Mouse (Mus musculus) ES-Bruce4 (cell line): ENCODE data around the gene Thsd1. TPM values are rescaled to one million over a fixed set of nuclear protein-coding genes. Genes with fewer than 3 reads are reported as not detected.

Source experiments
- H3K27ac ChIP-seq: 2 replicates; pipeline ENCODE4 v1.5.1; 2012; ENCODE audit warnings: low read length, inconsistent platforms; ENCODE audit not compliant: insufficient read depth
- H3K27me3 ChIP-seq: 2 replicates; pipeline ENCODE4 v1.6.1; 2012; ENCODE audit warnings: mild to moderate bottlenecking, low read length, inconsistent platforms; ENCODE audit not compliant: control insufficient read depth, poor library complexity, insufficient read depth, severe bottlenecking
- H3K36me3 ChIP-seq: 2 replicates; pipeline ENCODE4 v1.6.1; 2012; ENCODE audit warnings: inconsistent platforms, mild to moderate bottlenecking, low read length, moderate library complexity; ENCODE audit not compliant: control insufficient read depth, poor library complexity, insufficient read depth, severe bottlenecking
- H3K4me1 ChIP-seq: one replicate; pipeline ENCODE4 v1.8.1; 2011; ENCODE audit warnings: low read length; ENCODE audit not compliant: control insufficient read depth, insufficient read depth
- H3K4me3 ChIP-seq: 2 replicates; pipeline ENCODE4 v1.5.1; 2011; ENCODE audit warnings: low read depth, mild to moderate bottlenecking, low read length
- H3K9ac ChIP-seq: 2 replicates; pipeline ENCODE4 v1.6.1; 2012; ENCODE audit warnings: low read depth, mild to moderate bottlenecking, inconsistent platforms; ENCODE audit not compliant: poor library complexity, severe bottlenecking
- H3K9me3 ChIP-seq: replicated peaks from 2 replicates; pipeline ENCODE4 v1.6.1; 2012; ENCODE audit warnings: mild to moderate bottlenecking, low read length, inconsistent platforms; ENCODE audit not compliant: control insufficient read depth, poor library complexity, insufficient read depth, severe bottlenecking
- CTCF ChIP-seq: IDR thresholded peaks from one replicate; pipeline ENCODE4 v1.8.1; 2011; ENCODE audit warnings: low read depth, low read length
- EP300 ChIP-seq: IDR thresholded peaks from 2 replicates; pipeline ENCODE4 v1.6.1; 2011; ENCODE audit warnings: low read depth, low read length; ENCODE audit not compliant: insufficient read depth
- POLR2A ChIP-seq: IDR thresholded peaks from one replicate; pipeline ENCODE4 v1.8.1; 2011; ENCODE audit warnings: low read length; ENCODE audit not compliant: insufficient read depth
- polyA plus RNA-seq: library from polyadenylated mRNA; stranded (reverse); fragments of >200 nt; gene quantifications from 2 replicates; pipeline ENCODE4 v1.2.4, GENCODE M21; 2011; ENCODE audit warnings: low read depth; ENCODE audit not compliant: missing spikeins, insufficient read depth, insufficient read length

Thsd1 gene
- polyA plus RNA-seq, 1 experiment: 0.63 TPM

- Histone ChIP-seq H3K27me3 (no peaks in the 10 kb centered on the region; the same call in 1 of the 2 replicates), H3K36me3 (no peaks in the 10 kb centered on the region), H3K9ac (no peak overlapping the region), H3K4me1 (no peaks in the 10 kb centered on the region), H3K4me3 (no peak overlapping the region), H3K27ac (no peak overlapping the region), H3K9me3 (no peaks in the 10 kb centered on the region)
- TF ChIP-seq EP300: no peak
- TF ChIP-seq CTCF: no peak
- TF ChIP-seq POLR2A: no peak
These were observed 32.4 kb downstream of the Thsd1 start for GRCm38 (mm10) chr8:22259531-22259930.

- no peaks in the 10 kb centered on the region for H3K4me1 ChIP-seq
- no peaks in the 10 kb centered on the region for H3K36me3 ChIP-seq
- H3K4me3 ChIP-seq: no peak overlapping the region
- H3K27me3 ChIP-seq: no peaks in the 10 kb centered on the region; the same call in 1 of the 2 replicates
- H3K9me3 ChIP-seq: no peaks in the 10 kb centered on the region
- no peak overlapping the region for H3K9ac ChIP-seq
- TF ChIP-seq POLR2A (no peak), CTCF (no peak)
- no peak overlapping the region for H3K27ac ChIP-seq
These were observed 33.1 kb downstream of the Thsd1 start for GRCm38 (mm10) chr8:22260091-22260722.

DNA sequence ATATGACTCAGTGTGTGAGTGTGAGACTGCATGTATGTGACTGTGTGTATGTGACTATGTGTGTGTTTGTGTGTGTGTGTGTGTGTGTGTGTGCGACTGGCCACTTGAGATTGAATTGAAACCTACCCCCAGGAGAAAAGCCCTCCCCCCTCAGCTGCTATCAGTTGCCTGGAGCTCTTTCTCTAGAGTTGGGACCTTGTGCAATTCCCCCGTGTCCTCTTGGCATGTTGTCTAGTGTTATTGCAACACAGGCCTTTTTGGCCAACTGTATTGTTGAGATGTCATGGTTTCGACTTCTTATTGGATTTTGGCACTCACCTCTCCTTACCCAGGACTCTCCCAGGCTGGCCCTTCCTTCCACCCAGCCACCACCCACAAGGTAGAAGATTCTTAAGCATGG lies 35.2 kb downstream of the Thsd1 start:
- TF ChIP-seq CTCF: no peak
- TF ChIP-seq EP300: no peak
- no peak for TF ChIP-seq POLR2A

DNA sequence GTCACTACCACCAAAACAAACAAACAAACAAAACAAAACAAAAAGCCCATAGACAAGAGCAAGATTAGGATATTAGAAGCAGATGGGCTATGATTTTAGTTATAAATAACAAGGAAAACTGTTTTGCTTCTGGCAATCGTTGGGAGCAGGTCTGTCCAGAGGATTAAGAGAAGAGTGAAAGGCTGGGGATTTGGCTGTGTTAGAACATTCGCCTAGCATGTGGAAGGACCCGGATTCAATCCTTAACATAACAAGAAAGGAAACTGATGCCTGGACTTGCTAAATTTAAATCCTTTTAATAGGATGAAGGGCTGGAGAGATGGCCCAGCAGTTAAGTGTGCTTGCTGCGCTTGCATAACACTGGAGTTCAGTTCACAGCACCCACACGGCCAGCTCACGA lies 37.2 kb downstream of the Thsd1 start:
- H3K9me3 ChIP-seq: no peaks in the 10 kb centered on the region
- H3K4me1 ChIP-seq: no peaks in the 10 kb centered on the region
- no peak overlapping the region for H3K4me3 ChIP-seq
- H3K9ac ChIP-seq: no peak overlapping the region
- TF ChIP-seq EP300: no peak
- no peak for TF ChIP-seq CTCF
- TF ChIP-seq POLR2A: no peak
- no peak overlapping the region for H3K27ac ChIP-seq
- H3K27me3 ChIP-seq: no peaks in the 10 kb centered on the region; the same call in 1 of the 2 replicates
- H3K36me3 ChIP-seq: no peaks in the 10 kb centered on the region

More for the DNA sequence above, 35.2 kb downstream of the Thsd1 start:
- H3K36me3 ChIP-seq: no peaks in the 10 kb centered on the region
- no peak overlapping the region for H3K9ac ChIP-seq
- H3K27me3 ChIP-seq: no peaks in the 10 kb centered on the region; the same call in 1 of the 2 replicates
- H3K4me1 ChIP-seq: no peaks in the 10 kb centered on the region
- H3K4me3 ChIP-seq: no peak overlapping the region
- H3K27ac ChIP-seq: no peak overlapping the region
- no peaks in the 10 kb centered on the region for H3K9me3 ChIP-seq

DNA sequence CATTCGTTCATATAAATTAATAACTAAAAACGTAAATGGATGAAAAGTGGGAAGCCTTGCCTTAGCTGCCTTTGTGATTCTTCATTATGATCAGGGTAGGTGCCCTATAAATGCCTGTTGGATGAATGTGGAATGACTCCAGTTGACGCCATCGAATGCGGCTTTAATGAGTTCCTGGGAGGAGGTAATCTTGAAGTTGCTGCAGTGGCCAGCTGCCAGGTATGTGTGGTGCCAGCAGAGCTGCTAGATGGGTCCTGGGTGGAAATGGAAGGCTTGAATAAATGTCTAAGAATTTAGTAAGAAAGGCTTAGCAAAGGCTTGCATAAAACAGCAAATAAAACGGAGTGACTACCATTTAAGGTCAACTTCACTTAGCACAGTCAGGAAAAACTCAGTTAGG lies 37.7 kb downstream of the Thsd1 start:
- H3K36me3 ChIP-seq: no peaks in the 10 kb centered on the region
- no peak overlapping the region for H3K4me3 ChIP-seq
- H3K4me1 ChIP-seq: no peaks in the 10 kb centered on the region
- H3K9me3 ChIP-seq: no peaks in the 10 kb centered on the region
- no peaks in the 10 kb centered on the region; the same call in 1 of the 2 replicates for H3K27me3 ChIP-seq
- no peak for TF ChIP-seq CTCF
- no peak for TF ChIP-seq POLR2A
- no peak for TF ChIP-seq EP300
- H3K9ac ChIP-seq: no peak overlapping the region
- no peak overlapping the region for H3K27ac ChIP-seq

GRCm38 (mm10) chr8:22265194-22265593 lies 38.1 kb downstream of the Thsd1 start:
- Histone ChIP-seq H3K9ac (no peak overlapping the region), H3K27ac (no peak overlapping the region)

More at GRCm38 (mm10) chr8:22265194-22265593, 38.1 kb downstream of the Thsd1 start:
- Histone ChIP-seq H3K4me1 (no peaks in the 10 kb centered on the region), H3K4me3 (no peak overlapping the region), H3K9me3 (no peaks in the 10 kb centered on the region), H3K27me3 (no peaks in the 10 kb centered on the region; the same call in 1 of the 2 replicates), H3K36me3 (no peaks in the 10 kb centered on the region)
- TF ChIP-seq POLR2A (no peak), EP300 (no peak), CTCF (no peak)
